Mouse (Mus musculus): ENCODE results near the gene Gstt2.

The Gstt2 gene

GRCm38 (mm10) chr10:75837248-75837759 lies at the start of gene Gstt2:
Gstt2 (minus strand) TSS chr10:75837424.
- peak; percentile 81 for DNase-seq (ENCODE audit: low spot score)

DNA sequence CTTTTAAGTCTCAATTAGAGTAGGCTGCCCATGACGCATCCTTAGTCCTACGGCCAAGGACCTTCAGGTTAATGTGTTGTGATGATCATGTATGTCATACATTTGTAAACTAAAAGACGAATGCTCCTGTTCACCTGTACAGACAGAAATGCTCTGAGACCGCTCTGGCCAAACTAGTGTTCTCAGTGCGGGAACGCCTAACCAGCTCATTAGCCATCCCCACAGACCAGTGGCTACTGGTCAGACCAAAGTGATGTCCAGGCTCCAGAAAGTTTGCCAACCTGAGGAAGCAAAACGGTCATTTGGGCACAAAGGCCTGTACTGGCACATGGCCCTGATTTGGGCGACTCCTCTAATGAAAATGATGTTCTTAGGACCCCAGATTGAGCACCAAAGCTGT lies 47.5 kb upstream of the Gstt2 start:
- DNase-seq (ENCODE audit: low spot score), result no peak

DNA sequence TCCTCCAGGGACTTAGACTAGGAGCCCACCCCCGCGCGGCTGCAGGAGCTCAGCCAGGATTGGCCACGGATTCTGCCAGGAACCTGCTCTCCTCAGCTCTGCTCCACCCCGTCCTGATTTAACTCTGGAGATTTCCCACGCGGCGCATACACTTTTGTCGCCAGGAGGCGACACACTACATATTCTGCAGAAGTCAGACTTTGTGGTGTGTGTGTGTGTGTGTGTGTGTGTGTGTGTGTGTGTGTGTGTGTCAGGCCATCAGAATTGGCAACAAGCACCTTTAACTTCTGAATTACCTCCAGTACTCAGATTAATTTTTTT lies 46.0 kb upstream of the Gstt2 start:
- DNase-seq (ENCODE audit: low spot score), result no peak

DNA sequence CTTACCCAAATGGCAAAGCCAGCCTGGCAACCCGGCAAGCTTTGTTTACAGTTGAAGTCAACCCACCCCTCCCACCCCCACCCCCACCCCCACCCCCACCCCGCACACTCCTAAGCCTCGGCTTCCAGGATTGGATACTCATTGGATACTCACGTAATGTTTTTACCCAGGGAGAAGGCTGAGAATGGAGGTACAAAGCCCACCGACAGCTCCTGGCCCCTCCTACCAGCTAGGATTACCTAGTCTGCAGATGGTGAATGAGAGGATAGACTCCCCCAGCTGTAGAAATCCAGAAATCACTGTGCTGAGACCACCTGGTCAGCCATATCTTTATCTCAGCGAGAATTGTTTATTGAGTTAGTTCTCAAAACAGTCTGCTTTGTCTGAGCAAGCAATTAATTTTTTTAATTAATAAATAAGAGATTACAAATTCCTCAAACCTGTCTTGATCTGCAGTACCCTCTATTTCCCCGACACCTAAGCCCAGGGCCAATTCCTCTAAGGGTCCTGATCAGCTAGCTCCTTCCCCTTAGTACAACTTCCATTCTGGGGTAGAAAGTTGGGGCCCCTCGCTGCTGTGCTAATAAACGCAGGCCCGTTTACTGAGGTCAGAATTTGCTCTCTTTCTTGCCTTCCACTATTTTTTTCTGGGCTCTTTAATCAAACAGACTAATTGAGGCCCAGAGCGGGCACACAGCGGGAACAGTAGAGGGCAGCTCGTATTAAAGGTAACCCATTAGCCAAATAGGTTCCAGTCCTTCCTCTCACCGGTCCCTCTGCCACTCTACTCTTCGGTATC lies 45.4 kb upstream of the Gstt2 start:
- no peak for DNase-seq (ENCODE audit: low spot score)

- DNase-seq (ENCODE audit: low spot score), result no peak
Observed at GRCm38 (mm10) chr10:75881578-75882432, 44.6 kb upstream of the Gstt2 start.

GRCm38 (mm10) chr10:75880771-75881577 lies 43.8 kb upstream of the Gstt2 start:
- DNase-seq (ENCODE audit: low spot score), result no peak

GRCm38 (mm10) chr10:75880351-75880750 lies 43.1 kb upstream of the Gstt2 start:
- no peak for DNase-seq (ENCODE audit: low spot score)

GRCm38 (mm10) chr10:75878836-75879235 lies 41.6 kb upstream of the Gstt2 start:
- no peak for DNase-seq (ENCODE audit: low spot score)

DNA sequence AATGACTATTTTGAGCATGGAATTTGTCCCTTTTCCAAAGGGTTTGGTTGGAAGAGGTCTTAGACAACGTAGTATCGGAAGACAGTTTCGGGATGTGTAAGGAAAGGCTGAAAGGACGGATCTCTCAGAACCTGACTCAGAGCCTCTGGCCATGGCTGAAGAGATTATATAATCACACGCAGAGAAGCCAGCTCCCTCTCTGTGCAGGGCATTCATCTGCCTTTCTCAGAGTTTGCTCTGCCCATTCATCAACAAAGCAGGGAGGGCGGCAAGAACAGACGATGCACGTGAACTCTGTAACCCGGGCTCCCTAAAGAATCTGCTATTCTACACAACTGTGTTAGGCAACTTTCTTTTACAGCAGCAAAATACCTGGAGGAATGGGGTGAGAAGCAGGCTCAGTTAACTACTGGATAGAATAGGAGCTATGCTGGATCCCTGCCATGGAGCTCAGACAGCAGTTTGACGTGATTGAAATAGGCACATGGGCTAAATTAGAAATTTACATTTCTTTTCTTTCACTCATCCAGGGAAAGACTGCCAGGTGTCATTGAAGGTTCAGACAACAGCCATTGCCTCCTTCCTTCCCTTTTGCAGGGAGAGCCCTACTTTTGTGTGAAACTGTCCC lies 36.4 kb upstream of the Gstt2 start:
- DNase-seq (ENCODE audit: low spot score), result no peak

GRCm38 (mm10) chr10:75872915-75873542 lies 35.8 kb upstream of the Gstt2 start:
- DNase-seq (ENCODE audit: low spot score), result no peak

DNA sequence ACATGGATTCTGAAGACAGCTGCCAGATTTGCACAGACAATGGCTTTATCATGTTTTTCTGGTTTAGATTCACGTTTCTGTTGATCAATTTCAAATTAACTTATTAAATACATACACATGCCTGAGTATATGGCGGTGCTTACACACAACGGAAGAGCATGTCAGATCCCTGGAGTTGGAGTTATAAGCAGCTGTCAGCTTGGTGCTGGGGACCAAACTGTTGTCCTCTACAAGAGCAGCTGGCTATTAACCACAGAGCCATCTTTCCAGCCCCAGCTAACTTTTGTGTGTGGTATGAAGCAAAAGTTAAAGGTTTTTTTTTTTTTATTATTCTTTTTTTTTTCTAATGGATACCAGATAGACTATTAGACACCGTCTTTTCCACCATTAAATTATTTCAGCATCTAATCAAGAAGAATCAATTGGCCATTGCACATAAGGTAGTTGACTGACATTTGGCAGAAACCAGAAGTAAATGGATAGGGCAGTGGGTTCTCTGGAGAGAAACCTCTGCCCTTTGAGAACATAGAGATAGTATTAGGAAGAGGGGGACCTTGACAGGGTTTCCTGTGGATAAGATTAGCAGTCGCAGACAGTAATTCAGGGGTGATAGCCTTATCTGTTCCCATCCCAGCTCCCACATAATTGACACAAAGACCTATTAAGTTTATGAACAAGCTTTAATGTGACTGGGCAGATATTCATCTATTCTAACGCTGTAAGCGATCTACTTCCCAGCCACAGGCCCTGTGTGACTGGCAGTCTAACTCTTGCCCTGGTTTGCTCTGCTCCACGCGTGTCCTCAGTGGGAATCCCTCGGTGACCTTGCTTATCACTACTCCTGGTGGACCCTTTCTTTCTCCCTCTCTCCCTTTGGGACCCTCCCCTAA lies 35.0 kb upstream of the Gstt2 start:
- no peak for DNase-seq (ENCODE audit: low spot score)

GRCm38 (mm10) chr10:75861587-75861986 lies 24.4 kb upstream of the Gstt2 start:
- DNase-seq (ENCODE audit: low spot score), result no peak

- DNase-seq (ENCODE audit: low spot score), result no peak
Observed at GRCm38 (mm10) chr10:75860746-75861145, 23.5 kb upstream of the Gstt2 start.

- peak; percentile 91 for DNase-seq (ENCODE audit: low spot score)
Observed at GRCm38 (mm10) chr10:75859786-75860470, 22.7 kb upstream of the Gstt2 start, which contains the start of gene Mif. Mif (minus strand) TSS chr10:75860240.

DNA sequence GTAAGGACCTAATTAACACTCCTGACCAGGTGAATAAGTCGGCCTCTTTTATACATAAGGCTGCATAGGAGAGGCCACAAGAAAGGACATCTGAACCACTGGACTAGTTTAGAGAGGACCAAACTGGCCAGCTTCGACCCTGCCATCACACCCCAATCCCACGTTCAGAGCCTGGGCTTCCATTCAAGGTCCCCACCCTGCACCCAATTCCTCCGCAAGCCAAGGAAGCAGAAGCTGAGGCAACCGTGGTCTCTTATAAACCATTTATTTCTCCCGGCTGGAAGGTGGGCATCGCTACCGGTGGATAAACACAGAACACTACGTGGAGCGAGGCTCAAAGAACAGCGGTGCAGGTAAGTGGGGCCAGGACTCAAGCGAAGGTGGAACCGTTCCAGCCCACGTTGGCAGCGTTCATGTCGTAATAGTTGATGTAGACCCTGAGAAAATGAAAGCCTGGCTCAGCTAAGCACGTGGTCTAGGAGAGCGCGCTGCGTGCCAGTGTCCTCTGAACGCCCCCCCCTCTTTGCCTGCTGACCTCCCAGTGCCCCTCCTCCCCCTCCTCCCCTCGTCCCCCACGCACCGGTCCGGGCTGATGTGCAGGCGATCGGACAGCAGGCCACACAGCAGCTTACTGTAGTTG lies 22.0 kb upstream of the Gstt2 start:
- no peak for DNase-seq (ENCODE audit: low spot score)

DNA sequence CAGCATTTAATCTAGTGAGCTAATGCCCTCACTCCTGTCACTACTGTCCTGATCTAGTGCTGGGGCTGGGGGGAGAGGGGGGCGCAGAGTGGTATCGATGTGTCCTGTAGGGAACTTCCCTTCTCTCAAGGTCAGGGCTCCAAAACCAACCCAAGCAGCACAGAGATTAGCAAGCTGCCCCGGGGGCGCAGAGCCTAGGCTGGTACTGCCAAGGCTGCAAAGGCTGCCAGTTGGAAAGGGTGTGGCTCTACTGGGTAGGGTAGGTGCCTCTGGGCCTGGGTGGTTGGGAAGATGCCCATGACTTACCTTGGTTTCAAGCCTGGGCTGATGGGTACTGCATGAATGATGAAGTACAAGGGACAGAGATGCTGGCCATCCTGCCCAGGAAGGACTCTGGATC lies 20.4 kb upstream of the Gstt2 start:
- no peak for DNase-seq (ENCODE audit: low spot score)

DNA sequence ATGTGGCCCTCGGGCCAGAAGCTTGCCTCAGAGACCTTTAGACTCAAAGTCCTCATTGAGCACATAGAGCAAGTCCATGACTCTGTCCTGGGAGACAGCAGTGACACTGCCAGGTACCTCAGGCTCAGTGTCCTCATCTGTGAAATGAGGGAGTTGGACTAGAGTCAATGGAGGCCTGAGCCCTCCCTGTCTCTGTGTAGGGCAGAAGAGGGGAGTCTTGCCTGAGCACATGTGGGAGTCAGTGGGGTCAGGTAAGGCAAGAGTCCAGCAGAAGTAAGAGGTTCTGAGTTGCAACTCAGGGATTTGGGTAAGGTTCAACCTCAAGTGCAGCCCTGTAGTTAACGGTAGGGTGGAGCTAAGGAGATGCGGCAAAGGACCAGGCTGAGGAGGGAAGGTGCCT lies 19.8 kb upstream of the Gstt2 start:
- no peak for DNase-seq (ENCODE audit: low spot score)

DNA sequence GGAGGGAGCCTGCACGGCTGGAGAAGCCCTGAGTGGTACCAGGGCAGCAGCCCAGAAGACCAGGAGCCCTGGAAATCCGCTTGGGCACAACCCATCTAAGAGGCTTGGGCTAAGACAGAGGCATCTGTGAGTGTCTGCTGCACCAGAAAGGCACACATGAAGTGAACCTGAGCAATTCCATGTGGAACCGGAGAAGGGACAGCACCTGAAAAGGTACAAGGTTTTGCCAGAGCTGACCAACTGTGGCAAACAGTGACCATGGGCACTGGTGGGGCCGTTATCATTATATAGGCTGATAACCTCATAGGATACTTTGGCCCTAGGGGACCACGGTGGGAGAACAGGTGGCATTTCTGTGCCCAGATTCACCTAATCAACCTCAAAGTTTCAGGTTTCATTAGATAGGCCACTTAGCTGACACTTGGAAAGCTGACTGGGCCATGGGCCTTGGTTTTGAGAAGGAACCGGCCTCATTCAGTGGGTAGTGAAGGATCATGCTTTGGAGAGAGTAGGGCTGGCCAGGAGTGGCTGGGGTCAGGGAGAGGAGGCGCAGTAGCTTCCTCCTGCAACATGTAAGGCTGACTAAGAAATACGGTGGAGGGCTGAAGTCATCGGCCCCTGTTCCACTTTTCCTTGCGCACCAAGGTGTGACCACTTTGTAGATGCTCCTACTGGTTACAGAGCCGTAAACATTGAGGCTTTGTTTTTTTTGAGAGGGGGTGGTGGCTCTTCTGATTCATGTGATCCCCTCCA lies 19.1 kb upstream of the Gstt2 start:
- no peak for DNase-seq (ENCODE audit: low spot score)
